In the genomic region with DNA sequence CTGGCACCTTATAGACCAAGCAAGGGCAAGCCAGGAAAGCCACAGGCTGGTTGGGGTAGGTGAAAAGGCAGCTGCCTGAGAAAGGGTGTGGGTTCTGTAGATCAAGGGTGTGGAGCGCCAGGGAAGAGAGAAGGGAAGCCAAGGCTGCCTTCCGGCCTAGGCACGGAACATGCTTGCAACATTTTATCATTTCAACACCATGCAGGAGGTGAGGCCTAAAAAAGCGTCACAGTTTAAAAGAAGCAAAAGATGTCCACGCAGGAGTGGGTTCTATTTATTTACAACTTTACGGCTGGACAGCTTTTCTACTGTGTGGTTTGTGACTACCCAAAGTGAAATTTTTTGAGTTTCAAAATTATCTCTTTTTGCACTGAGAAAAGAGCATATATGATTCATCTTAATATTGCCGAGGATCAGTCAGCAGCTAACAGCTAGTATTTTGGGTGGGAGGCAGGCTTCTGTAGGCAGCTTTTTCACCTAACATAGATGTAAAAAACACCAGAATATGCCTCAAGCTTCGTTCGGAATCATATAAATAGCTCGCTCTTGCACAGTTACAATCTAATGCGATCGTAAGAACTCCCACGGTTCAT, we compare ENCODE assay signal across 12 mouse cellular contexts.
DNase-seq lines count a peak whose midpoint lies in the region; ATAC-seq lines count a peak whose summit lies in the region.
"Had no signal": no experiment of that assay in that cellular context is flagged by ENCODE, and none has a peak within 500 bp of the region (broad histone marks: within the 10 kb centered on the region; RNA-seq: fewer than 3 reads in every experiment).

No protein-coding gene starts in this region.

- WGBS in embryonic facial prominence, embryonic 15.5 days, result 72% methylated on average over 13 of the region's 13 CpGs

- H3K27me3 ChIP-seq in embryonic facial prominence, embryonic 15.5 days, result no peaks in the 10 kb centered on the region
- H3K27me3 ChIP-seq: heart, embryonic 15.5 days; limb, embryonic 12.5 days had no signal

- peak overlapping the region; percentile 58; the same call in 1 of the 2 replicates for H3K27ac ChIP-seq in embryonic facial prominence, embryonic 15.5 days (replicated peaks)
- H3K27ac ChIP-seq: heart, embryonic 15.5 days; limb, embryonic 12.5 days had no signal

- peak; percentile 21 to 48 for DNase-seq in heart, adult 18-20 months
- no peak for DNase-seq in heart, adult 9 months (ENCODE audit: low spot score in 2 of 2)
- peak; percentile 80 for DNase-seq in NIH3T3 (ENCODE audit: low read depth)
- DNase-seq in monocyte, adult 2 months (ENCODE audit: low read depth in 1 of 2, low spot score in 2 of 2), result peak; percentile 14 to 16
- DNase-seq in ovary, postnatal 10 days (ENCODE audit: low spot score), result no peak
- no peak for DNase-seq in natural killer cell, adult 2 months (ENCODE audit: low spot score in 2 of 2)
- no peak for DNase-seq in spleen, adult 12 weeks (ENCODE audit: low spot score)
- DNase-seq: cerebellum, postnatal 25 days had no signal

- H3K4me3 ChIP-seq in embryonic facial prominence, embryonic 15.5 days (replicated peaks), result no peak overlapping the region
- H3K4me3 ChIP-seq: heart, embryonic 15.5 days; limb, embryonic 12.5 days had no signal

- H3K4me1 ChIP-seq in embryonic facial prominence, embryonic 15.5 days, result peaks cover 16% of the 10 kb centered on the region

- H3K36me3 ChIP-seq in embryonic facial prominence, embryonic 15.5 days, result no peaks in the 10 kb centered on the region
- H3K36me3 ChIP-seq: heart, embryonic 15.5 days; limb, embryonic 12.5 days had no signal

- H3K9ac ChIP-seq in embryonic facial prominence, embryonic 15.5 days, result no peak overlapping the region
- H3K9ac ChIP-seq: heart, embryonic 15.5 days; limb, embryonic 12.5 days had no signal

- H3K4me2 ChIP-seq in embryonic facial prominence, embryonic 15.5 days (replicated peaks), result no peak overlapping the region
- H3K4me2 ChIP-seq: heart, embryonic 15.5 days; limb, embryonic 12.5 days had no signal

- no peaks in the 10 kb centered on the region for H3K9me3 ChIP-seq in embryonic facial prominence, embryonic 15.5 days (replicated peaks)
- H3K9me3 ChIP-seq: G1E; heart, embryonic 15.5 days; limb, embryonic 12.5 days had no signal

- ATAC-seq in embryonic facial prominence, embryonic 15.5 days (ENCODE audit: insufficient number of reproducible peaks, low FRiP score, low TSS enrichment, low read depth), result no peak

Comparison
In these comparisons a context has a peak if more than half of its experiments do, and no peak if none do; other contexts are left out.
1. DNase-seq: peak in heart, adult 18-20 months (2 of 2), NIH3T3 (single experiment) and monocyte, adult 2 months (2 of 2); none in heart, adult 9 months (0 of 2), ovary, postnatal 10 days (single experiment), natural killer cell, adult 2 months (0 of 2) and spleen, adult 12 weeks (single experiment).